Mouse (Mus musculus): Measurements from ENCODE around the gene Zfp968. TPM values are rescaled to one million over a fixed set of nuclear protein-coding genes. Genes with fewer than 3 reads are reported as not detected.
"Not testable (repeated sequence)": the region's sequence is repeated elsewhere in the genome, so short reads cannot be mapped to it uniquely, and the experiment has no call there.

Zfp968 gene
- polyA plus RNA-seq (2012; rRNA removed) (0.45 and 0.55 TPM in 2 replicates), polyA plus RNA-seq (2014; fragmentation: Nextera tagmentation; extraction: Ambion mirVana) (1.5 TPM in 2 replicates)

- WGBS (ENCODE audit: insufficient replicate concordance), result no CpG with 5 or more reads among the region's 6 CpGs
- H3K9me3 ChIP-seq (ENCODE audit: control insufficient read depth, low read length); H3K4me2 ChIP-seq (ENCODE audit: low read depth); H3K36me3 ChIP-seq (replicated peaks; ENCODE audit: control insufficient read depth, insufficient read depth, low read depth); DNase-seq (ENCODE audit: low read depth in 3 of 3, low spot score in 3 of 3); H3K4me1 ChIP-seq (replicated peaks; ENCODE audit: control insufficient read depth in 2 of 2, insufficient read depth in 2 of 2, low read length in 1 of 2); H3K27me3 ChIP-seq (ENCODE audit: control insufficient read depth, insufficient read depth, low read length); ATAC-seq (ENCODE audit: insufficient read depth); H3K27ac ChIP-seq; H3K4me3 ChIP-seq (ENCODE audit: insufficient read depth in 1 of 2, low read depth in 2 of 2, low read length in 2 of 2); H3K9ac ChIP-seq (replicated peaks): not testable (repeated sequence)
These were observed at the start of gene Zfp968 for GRCm38 (mm10) chr2:175372136-175372535. Gene Zfp968, plus strand, starts transcription at chr2:175372436.

DNA sequence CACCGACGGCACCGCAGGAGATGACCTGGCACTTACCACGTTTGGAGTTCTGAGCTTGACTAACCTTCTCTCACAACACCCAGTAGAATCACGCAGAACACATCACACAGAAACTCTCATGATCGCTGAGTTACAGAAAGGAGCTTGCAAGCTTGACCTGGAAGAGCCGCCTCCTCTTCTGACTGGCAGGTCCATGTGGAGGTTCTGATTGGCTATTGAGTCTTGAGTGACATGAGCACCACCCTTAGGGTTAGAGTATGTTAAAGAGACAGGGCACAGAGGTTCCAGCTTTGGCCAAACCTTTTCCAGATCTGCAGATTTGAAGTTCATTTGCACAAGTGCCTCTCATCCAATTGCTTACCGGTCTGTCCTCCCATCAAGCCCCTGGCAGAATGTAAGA lies 34.1 kb upstream of the Zfp968 start, which contains the start of gene Gm4631:
TSS of gene Gm4631 (minus strand) at position 101 of the 400 bp plus-strand sequence.
- H3K27ac ChIP-seq; H3K36me3 ChIP-seq (replicated peaks; ENCODE audit: control insufficient read depth, insufficient read depth, low read depth); H3K9me3 ChIP-seq (ENCODE audit: control insufficient read depth, low read length); H3K4me2 ChIP-seq (ENCODE audit: low read depth); ATAC-seq (ENCODE audit: insufficient read depth); H3K27me3 ChIP-seq (ENCODE audit: control insufficient read depth, insufficient read depth, low read length); H3K4me3 ChIP-seq (ENCODE audit: insufficient read depth in 1 of 2, low read depth in 2 of 2, low read length in 2 of 2); H3K9ac ChIP-seq (replicated peaks); DNase-seq (ENCODE audit: low read depth in 3 of 3, low spot score in 3 of 3); H3K4me1 ChIP-seq (replicated peaks; ENCODE audit: control insufficient read depth in 2 of 2, insufficient read depth in 2 of 2, low read length in 1 of 2): not testable (repeated sequence)
- no CpG with 5 or more reads among the region's 8 CpGs for WGBS (ENCODE audit: insufficient replicate concordance)

Other genes starting within 250 kb of the Zfp968 start
- 0.27 and 1.2 TPM in 2 replicates for gene Gm14399, start 230.4 kb upstream of the Zfp968 start, polyA plus RNA-seq (2012; rRNA removed)
- 1.0 and 1.1 TPM in 2 replicates for gene Gm14399, start 230.4 kb upstream of the Zfp968 start, polyA plus RNA-seq (2014; fragmentation: Nextera tagmentation; extraction: Ambion mirVana)
- 0.04 and 0.09 TPM in 2 replicates for gene Gm14443, start 196.6 kb upstream of the Zfp968 start, polyA plus RNA-seq (2012; rRNA removed)
- gene Gm14443, start 196.6 kb upstream of the Zfp968 start, polyA plus RNA-seq (2014; fragmentation: Nextera tagmentation; extraction: Ambion mirVana), result 0.05 TPM in 1 of 2 replicates, not detected in the other
- 0.86 and 2.2 TPM in 2 replicates for gene Gm14391, start 165.5 kb upstream of the Zfp968 start, polyA plus RNA-seq (2012; rRNA removed)
- gene Gm14391, start 165.5 kb upstream of the Zfp968 start, polyA plus RNA-seq (2014; fragmentation: Nextera tagmentation; extraction: Ambion mirVana), result 2.3 and 2.7 TPM in 2 replicates
- not detected in 2 replicates for gene Gm14440, start 97.3 kb upstream of the Zfp968 start, polyA plus RNA-seq (2012; rRNA removed)
- gene Gm14440, start 97.3 kb upstream of the Zfp968 start, polyA plus RNA-seq (2014; fragmentation: Nextera tagmentation; extraction: Ambion mirVana), result not detected in 2 replicates
- gene Gm4631, start 34.2 kb upstream of the Zfp968 start, polyA plus RNA-seq (2012; rRNA removed), result 1.6 and 3.3 TPM in 2 replicates
- 5.1 and 5.4 TPM in 2 replicates for gene Gm4631, start 34.2 kb upstream of the Zfp968 start, polyA plus RNA-seq (2014; fragmentation: Nextera tagmentation; extraction: Ambion mirVana)
- 0.87 and 1.5 TPM in 2 replicates for gene Gm4724, start 63.4 kb downstream of the Zfp968 start, polyA plus RNA-seq (2012; rRNA removed)
- 2.1 and 3.1 TPM in 2 replicates for gene Gm4724, start 63.4 kb downstream of the Zfp968 start, polyA plus RNA-seq (2014; fragmentation: Nextera tagmentation; extraction: Ambion mirVana)
- gene Zfp965, start 97.5 kb downstream of the Zfp968 start, polyA plus RNA-seq (2012; rRNA removed), result 0.45 and 0.77 TPM in 2 replicates
- 1.9 and 2.3 TPM in 2 replicates for gene Zfp965, start 97.5 kb downstream of the Zfp968 start, polyA plus RNA-seq (2014; fragmentation: Nextera tagmentation; extraction: Ambion mirVana)